Mouse (Mus musculus) hematopoietic multipotent progenitor cell, adult 10-12 weeks (in vitro differentiated cells): ENCODE results near the gene Aox3. TPM values are rescaled to one million over a fixed set of nuclear protein-coding genes. Genes with fewer than 3 reads are reported as not detected.

ENCODE experiments used
- polyA plus RNA-seq: library from polyadenylated mRNA; stranded (reverse); fragments of >175 nt; gene quantifications from 2 replicates; pipeline ENCODE4 v1.2.3, GENCODE M21; 2012; ENCODE audit warnings: low replicate concordance

The Aox3 gene
- polyA plus RNA-seq, result not detected in 2 replicates

DNA sequence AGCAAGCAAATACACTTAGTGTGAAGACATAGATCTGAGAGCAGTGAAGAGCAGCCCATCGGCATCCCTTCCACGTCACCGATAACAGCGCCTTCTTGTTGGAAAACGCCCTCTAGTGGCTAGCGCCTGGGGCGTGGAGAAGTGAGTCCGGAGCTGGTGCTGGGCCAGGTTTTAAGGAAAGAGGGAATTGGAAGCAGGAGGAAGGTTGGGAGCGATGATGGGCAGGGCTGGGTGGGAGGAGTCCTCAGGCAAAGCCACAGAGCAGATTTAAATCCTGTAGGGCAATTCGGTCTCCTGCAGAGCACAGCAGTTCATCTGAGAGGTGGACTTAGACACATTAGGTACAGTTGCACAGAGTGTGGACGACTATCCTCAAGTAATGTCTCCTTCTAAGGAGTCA, at the start of gene Aox3:
Gene Aox3, plus strand, starts transcription at position 251 of the 400 bp plus-strand sequence.

DNA sequence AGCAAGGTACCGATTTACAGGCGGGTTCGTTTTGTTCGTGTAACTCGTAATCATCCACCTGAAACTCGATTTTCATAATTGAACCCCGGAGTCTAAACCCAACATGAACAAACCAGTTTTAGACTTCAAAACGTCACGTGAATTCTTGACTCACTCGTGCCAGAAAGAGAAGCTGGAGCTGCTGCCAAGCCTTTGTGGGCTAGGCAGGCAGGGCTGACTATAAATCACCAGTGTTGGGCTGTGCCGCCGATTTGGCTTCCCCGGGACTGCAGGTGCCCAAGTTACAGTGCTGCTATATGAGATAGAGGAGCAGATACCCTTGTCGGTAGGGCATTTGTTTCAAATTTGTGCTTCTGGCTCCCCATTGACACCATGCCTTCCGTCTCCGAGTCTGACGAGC, 97.3 kb downstream of the Aox3 start, which contains the start of gene Aox4:
Gene Aox4, plus strand, starts transcription at position 195 of the 400 bp plus-strand sequence.

Other genes with a start within 250 kb of the Aox3 start
- gene Sgo2a, start 117.2 kb upstream of the Aox3 start, polyA plus RNA-seq, result 0.51 and 0.82 TPM in 2 replicates
- 11.3 and 15.4 TPM in 2 replicates for gene Kctd18, start 94.2 kb upstream of the Aox3 start, polyA plus RNA-seq
- 0.02 and 0.03 TPM in 2 replicates for gene Aox1, start 83.2 kb upstream of the Aox3 start, polyA plus RNA-seq
- gene Aox4, start 97.3 kb downstream of the Aox3 start, polyA plus RNA-seq, result 0.08 and 0.18 TPM in 2 replicates
- 0.04 and 0.07 TPM in 2 replicates for gene Aox2, start 165.2 kb downstream of the Aox3 start, polyA plus RNA-seq